Mouse (Mus musculus): ENCODE results near the gene Sgms1.

- TF ChIP-seq MYOD1 (IDR thresholded peaks at IDR 0.05; ENCODE audit: control insufficient read depth, insufficient read length, low read depth) (no peak), CTCF (IDR thresholded peaks at IDR 0.05; ENCODE audit: control insufficient read depth, insufficient read depth, insufficient read length) (no peak), USF1 (IDR thresholded peaks at IDR 0.05; ENCODE audit: low read depth) (no peak), MAX (IDR thresholded peaks at IDR 0.05) (no peak), CEBPB (IDR thresholded peaks at IDR 0.05; ENCODE audit: low read depth) (no peak), MYOG (IDR thresholded peaks at IDR 0.05; ENCODE audit: control insufficient read depth, extremely low read depth, insufficient read length) (no peak)
Measured at GRCm38 (mm10) chr19:32243246-32243645, 146.3 kb downstream of the Sgms1 start.

Measured in C2C12 (cell line).